Mouse (Mus musculus) hindbrain, embryonic 15.5 days (tissue): ENCODE results near the gene Rab15. TPM values are rescaled to one million over a fixed set of nuclear protein-coding genes. Genes with fewer than 3 reads are reported as not detected.
"Not testable (repeated sequence)": the region's sequence is repeated elsewhere in the genome, so short reads cannot be mapped to it uniquely, and the experiment has no call there.

Source experiments
- ATAC-seq: fragments of 200-750 bp; cut with Nextera tagmentation; 2 replicates; pipeline ENCODE4 v1.8.0; 2017; ENCODE audit warnings: low read depth, moderate number of reproducible peaks, moderate TSS enrichment; ENCODE audit not compliant: low FRiP score
- H3K27ac ChIP-seq: fragments of 300-500 bp; sonication (generic); replicated peaks from 2 replicates; pipeline ENCODE4 v1.5.1; 2015; ENCODE audit warnings: mild to moderate bottlenecking, inconsistent platforms
- H3K27me3 ChIP-seq: fragments of 300-500 bp; sonication (generic); 2 replicates; pipeline ENCODE4 v1.6.1; 2015; ENCODE audit warnings: control low read depth, inconsistent platforms
- H3K36me3 ChIP-seq: fragments of 300-500 bp; sonication (generic); 2 replicates; pipeline ENCODE4 v1.6.1; 2015; ENCODE audit warnings: control low read depth, inconsistent platforms
- H3K4me1 ChIP-seq: fragments of 300-500 bp; sonication (generic); replicated peaks from 2 replicates; pipeline ENCODE4 v1.6.1; 2015; ENCODE audit warnings: control low read depth, inconsistent platforms
- H3K4me2 ChIP-seq: fragments of 300-500 bp; sonication (generic); 2 replicates; pipeline ENCODE4 v1.6.1; 2015; ENCODE audit warnings: moderate library complexity, mild to moderate bottlenecking, inconsistent platforms
- H3K4me3 ChIP-seq: fragments of 300-500 bp; sonication (generic); 2 replicates; pipeline ENCODE4 v1.5.1; 2015; ENCODE audit warnings: mild to moderate bottlenecking, inconsistent platforms
- H3K9ac ChIP-seq: fragments of 300-500 bp; sonication (generic); 2 replicates; pipeline ENCODE4 v1.6.1; 2015; ENCODE audit warnings: inconsistent platforms
- H3K9me3 ChIP-seq: fragments of 300-500 bp; sonication (generic); 2 replicates; pipeline ENCODE4 v1.6.1; 2016; ENCODE audit warnings: control low read depth, inconsistent platforms
- whole genome bisulfite sequencing: fragments of 180-500 bp; shearing (Covaris S2); methylation state at CpG from one replicate; pipeline ENCODE4 v1.1.7; 2015; 5-methylcytosine and 5-hydroxymethylcytosine counted together
- polyA plus RNA-seq: library from polyadenylated mRNA; unstranded; fragments of >200 nt; fragmentation: Nextera tagmentation; extraction: Ambion mirVana; gene quantifications from 2 replicates; pipeline ENCODE4 v1.2.1, GENCODE M21; 2015

Rab15 gene
- polyA plus RNA-seq, 1 experiment from 2014 or later, result 51.8 TPM

DNA sequence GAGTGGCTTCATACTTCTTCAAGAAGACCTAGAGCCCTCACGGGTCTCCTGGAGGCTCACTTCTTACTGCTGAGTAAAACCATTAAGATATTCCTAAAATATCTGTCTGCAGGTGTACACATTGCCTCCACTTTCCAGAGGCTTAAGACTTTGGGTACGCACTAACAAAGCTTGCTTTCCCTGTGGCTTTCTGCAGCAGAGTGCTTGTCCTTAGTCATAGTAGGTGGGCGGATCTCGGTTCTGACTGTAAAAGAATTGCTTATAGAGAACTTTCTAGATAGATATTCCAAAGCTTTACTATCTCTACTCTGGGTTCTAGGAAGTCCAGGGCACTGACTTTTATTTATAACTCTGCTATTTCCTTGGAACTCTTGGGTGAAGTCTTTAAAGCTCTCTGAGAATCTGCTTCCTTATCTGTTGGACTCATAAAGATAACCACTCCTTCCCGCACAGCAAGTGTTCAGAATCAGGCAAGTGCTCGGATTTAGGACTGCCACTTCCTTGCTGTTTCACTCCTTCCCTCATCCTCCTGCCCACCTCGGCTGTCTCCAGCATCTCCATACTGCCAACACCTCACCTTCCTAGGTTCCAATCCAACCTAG is 25.7 kb downstream of the Rab15 start:
- no peak for ATAC-seq
- Histone ChIP-seq H3K4me1 (no peaks in the 10 kb centered on the region), H3K27ac (no peak overlapping the region), H3K9ac (no peak overlapping the region), H3K27me3 (no peaks in the 10 kb centered on the region), H3K36me3 (peaks cover 13% of the 10 kb centered on the region; the same call in 1 of the 2 replicates), H3K4me3 (no peak overlapping the region), H3K4me2 (no peak overlapping the region), H3K9me3 (no peaks in the 10 kb centered on the region)
- 92% methylated on average over 7 of the region's 7 CpGs for WGBS

DNA sequence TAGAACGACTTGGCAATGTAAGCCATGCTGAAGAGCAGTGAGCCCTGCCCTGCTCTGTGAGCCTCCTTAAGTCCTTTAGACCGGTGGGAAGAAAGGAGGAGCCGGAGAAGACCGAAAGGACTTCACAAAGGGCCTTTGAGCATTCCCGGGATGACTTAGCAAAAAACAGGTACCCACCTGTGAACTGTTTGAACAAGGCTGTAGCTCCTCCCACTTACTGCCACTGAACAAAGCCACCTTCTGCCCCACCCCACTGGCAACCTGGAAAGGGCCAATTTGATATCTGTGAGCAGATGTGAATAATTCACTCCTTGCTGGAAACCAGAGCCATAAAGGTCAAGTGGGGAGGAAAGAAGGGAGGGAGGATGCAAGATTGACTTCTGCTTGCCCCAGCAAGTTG is 27.4 kb downstream of the Rab15 start, which contains the start of gene Gpx2:
Gene Gpx2 (minus strand): TSS at position 205 of the 400 bp plus-strand sequence.
- H3K4me2 ChIP-seq, result no peak within 1 kb of the TSS
- whole genome bisulfite sequencing, result 79% methylated on average over 5 of the region's 5 CpGs

DNA sequence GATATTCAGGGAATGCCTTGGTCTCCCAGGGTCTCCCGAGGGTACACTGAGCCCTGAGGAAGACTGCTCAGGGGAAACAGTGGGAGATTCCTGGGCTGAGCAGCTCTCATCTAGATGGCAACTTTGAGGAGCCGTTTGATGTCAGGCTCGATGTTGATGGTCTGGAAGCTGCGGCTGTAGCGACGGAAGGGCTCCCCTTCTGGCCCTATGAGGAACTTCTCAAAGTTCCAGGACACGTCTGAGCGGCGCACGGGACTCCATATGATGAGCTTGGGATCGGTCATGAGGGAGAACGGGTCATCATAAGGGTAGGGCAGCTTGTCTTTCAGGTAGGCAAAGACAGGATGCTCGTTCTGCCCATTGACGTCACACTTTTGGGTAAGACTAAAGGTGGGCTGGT is 30.2 kb downstream of the Rab15 start:
- not testable (repeated sequence) for H3K9me3 ChIP-seq, H3K36me3 ChIP-seq, H3K27me3 ChIP-seq, H3K4me3 ChIP-seq, ATAC-seq, H3K4me2 ChIP-seq, H3K27ac ChIP-seq, H3K4me1 ChIP-seq, H3K9ac ChIP-seq
- 51% methylated on average over 14 of the region's 14 CpGs for whole genome bisulfite sequencing

More for the DNA sequence above, 27.4 kb downstream of the Rab15 start, which contains the start of gene Gpx2:
- ATAC-seq, result no peak
- no peak within 1 kb of the TSS for H3K9ac ChIP-seq
- H3K4me1 ChIP-seq, result 0 out of 2 replicates have a peak, but pooled peaks cover 4% of the 10 kb centered on the region
- no peaks in the 10 kb centered on the region for H3K9me3 ChIP-seq
- H3K27me3 ChIP-seq, result no peaks in the 10 kb centered on the region
- H3K27ac ChIP-seq, result no peak within 1 kb of the TSS
- no peak within 1 kb of the TSS for H3K4me3 ChIP-seq
- H3K36me3 ChIP-seq, result peaks cover 13% of the 10 kb centered on the region; the same call in 1 of the 2 replicates

DNA sequence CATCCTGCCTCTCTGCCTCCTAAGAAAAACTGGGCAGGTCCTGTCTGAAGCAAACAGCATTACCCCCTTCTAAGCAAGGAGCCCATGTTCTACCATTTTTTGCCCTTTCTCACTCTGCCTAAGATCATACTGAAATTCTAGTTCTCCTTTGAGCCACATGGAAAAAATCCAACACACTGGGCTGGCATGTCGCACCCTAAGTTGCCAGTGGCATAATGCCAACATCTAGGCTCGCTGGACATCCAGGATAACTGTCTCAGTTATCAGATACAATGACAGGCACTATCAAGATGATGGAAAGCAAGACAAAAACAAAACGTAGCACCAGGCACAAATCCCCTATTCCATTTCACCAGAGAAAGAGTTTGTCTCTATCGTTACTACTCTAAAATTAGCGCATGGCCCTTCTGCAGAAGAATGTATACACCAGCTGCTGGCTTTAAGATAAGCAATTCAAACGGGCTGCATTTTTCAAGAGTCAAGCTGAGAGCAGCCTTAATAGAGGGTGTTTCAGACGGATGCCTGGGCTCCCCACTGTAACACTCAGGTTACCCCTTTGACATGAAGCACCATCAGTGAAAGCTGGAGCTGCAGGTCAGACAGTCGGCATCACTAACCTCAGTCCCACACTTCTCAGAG is 32.1 kb downstream of the Rab15 start:
- Histone ChIP-seq H3K27ac (no peak overlapping the region), H3K9ac (no peak overlapping the region), H3K4me3 (no peak overlapping the region), H3K4me2 (no peak overlapping the region), H3K36me3 (no peaks in the 10 kb centered on the region), H3K27me3 (no peaks in the 10 kb centered on the region), H3K4me1 (0 out of 2 replicates have a peak, but pooled peaks cover 4% of the 10 kb centered on the region), H3K9me3 (no peaks in the 10 kb centered on the region)
- 49% methylated on average over 8 of the region's 8 CpGs for WGBS
- no peak for ATAC-seq

DNA sequence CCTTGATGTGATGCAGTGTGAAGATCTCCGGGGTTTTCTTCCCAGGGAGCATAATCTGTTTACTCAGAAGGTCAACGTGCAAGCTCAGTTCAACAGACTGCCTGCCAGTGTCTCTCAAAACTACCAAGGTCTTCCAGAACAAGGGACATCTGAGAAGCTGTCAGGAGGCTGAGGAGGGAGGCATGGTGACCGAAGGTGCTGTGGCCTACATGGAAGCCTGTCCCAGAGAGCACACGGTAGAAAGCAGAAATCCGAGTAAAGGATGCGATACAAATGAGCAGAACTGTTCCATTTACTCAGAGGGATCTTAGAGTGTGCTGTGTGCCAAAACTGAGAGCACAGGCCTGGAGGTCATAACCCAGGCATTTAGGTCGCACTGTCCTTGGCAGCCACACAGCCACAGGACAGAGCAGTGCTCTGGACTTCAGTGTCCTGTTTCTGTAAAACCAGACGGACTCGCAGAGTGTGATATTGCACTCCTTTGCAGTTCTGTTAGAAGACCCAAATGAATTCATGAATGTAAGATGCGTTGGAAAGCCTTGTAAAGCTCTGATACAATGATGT is 38.6 kb downstream of the Rab15 start:
- no peak overlapping the region for H3K4me3 ChIP-seq
- WGBS, result 69% methylated on average over 10 of the region's 10 CpGs
- no peaks in the 10 kb centered on the region for H3K36me3 ChIP-seq
- ATAC-seq, result no peak
- H3K27me3 ChIP-seq, result no peaks in the 10 kb centered on the region
- no peak overlapping the region for H3K4me2 ChIP-seq
- no peaks in the 10 kb centered on the region for H3K4me1 ChIP-seq
- H3K9ac ChIP-seq, result no peak overlapping the region
- H3K27ac ChIP-seq, result no peak overlapping the region
- no peaks in the 10 kb centered on the region for H3K9me3 ChIP-seq

DNA sequence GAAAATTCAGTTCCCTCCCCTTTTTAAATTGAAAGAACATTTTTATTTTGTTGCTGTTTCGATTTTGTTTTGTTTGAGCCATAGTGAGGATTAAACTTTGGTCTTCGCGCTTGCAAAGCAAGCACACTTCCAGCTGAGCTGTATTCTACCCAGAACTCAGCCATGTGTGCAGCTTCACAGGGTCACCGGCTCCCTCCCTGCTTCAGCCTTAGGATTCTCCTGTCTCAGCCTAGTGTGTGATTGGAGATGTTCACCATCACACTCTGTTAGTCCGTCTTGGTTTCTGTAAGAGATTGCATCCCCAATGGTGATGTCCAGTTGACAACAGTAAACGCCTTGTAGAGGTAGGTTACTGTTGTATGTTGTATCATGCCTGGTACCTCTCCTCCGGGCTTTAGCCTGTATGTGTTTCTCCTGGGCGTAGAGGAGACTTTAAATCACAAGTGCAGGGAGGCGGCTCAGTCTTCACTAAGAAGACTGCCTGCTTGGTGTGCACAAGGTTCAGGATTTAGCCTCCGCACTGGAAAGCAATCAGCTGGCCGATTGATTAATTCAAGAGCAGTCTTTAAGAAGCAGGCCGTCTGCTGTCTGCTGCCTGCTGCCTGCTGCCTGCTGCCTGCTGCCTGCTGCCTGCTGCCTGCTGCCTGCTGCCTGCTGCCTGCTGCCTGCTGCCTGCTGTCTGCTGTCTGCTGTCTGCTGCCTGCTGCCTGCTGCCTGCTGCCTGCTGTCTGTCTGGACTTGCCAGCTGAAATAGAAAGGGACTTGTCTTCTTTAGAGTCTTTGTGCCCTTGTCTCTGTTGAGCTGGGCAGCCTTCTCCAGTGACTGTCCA is 41.9 kb downstream of the Rab15 start:
- H3K27me3 ChIP-seq, result no peaks in the 10 kb centered on the region
- H3K9ac ChIP-seq, result no peak overlapping the region
- no peak overlapping the region for H3K4me3 ChIP-seq
- 65% methylated on average over 12 of the region's 12 CpGs for WGBS
- no peaks in the 10 kb centered on the region for H3K36me3 ChIP-seq
- H3K27ac ChIP-seq, result peak overlapping the region; percentile 39
- H3K9me3 ChIP-seq, result no peaks in the 10 kb centered on the region
- H3K4me1 ChIP-seq, result no peaks in the 10 kb centered on the region
- no peak for ATAC-seq
- no peak overlapping the region for H3K4me2 ChIP-seq

DNA sequence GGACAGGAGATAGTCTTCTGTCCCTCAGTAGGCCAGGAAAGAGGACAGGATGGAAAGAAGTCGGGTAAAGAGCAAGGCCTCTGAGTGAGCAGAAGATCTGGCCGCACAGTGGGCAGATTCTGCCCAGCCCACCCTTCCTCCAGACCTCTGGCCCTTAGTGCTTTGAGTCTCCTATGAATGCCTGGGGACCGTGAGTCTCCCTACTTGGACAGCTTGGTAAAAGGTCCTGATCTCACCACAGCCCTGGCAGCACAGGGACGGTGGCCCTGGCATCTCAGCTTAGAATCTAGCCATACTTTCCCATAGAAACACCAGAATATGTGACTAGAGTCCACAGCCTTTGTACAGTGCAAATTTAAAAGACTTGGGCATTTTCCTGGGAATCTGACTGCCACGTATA is 42.8 kb downstream of the Rab15 start:
- Histone ChIP-seq H3K9me3 (no peaks in the 10 kb centered on the region), H3K4me3 (no peak overlapping the region), H3K4me1 (no peaks in the 10 kb centered on the region), H3K27me3 (no peaks in the 10 kb centered on the region), H3K9ac (no peak overlapping the region), H3K4me2 (no peak overlapping the region), H3K36me3 (no peaks in the 10 kb centered on the region), H3K27ac (no peak overlapping the region)
- no peak for ATAC-seq
- 73% methylated on average over 5 of the region's 5 CpGs for WGBS

DNA sequence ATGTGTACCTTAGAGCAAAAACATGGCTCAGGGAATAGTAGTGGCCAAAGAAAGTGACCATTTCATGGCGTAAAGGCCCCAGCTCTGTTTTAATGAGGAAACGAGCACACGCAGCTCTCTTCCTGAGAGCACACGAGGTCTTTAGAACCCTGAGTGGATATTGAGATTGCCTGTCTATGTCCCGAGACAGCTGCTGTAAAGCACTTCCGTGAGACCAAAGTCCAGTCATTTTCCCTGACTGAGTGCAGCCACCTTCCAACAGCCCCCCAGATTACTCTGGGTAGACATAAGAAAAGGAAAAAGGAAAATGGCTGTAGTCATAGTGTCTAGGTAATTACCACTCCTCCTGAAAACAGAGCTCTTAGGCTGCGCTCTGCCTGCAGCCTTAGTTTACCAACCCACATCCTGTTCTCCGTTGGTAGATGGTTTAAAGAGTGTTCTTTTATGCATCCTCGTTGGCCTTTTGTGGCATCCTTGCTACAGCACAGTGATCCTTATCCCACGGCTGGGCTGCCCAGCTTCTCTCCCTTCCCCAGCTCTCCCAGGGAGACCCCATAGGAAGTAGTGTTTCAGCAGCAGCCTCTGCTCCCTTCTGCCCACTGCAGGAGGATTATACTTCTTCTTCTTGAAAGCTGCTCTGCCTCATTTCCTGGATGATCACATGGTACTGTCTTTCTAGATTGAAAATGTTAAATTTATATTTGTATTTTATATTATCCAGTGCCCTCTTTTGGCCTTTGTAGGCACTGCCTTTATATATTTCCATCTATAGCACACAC is 44.2 kb downstream of the Rab15 start:
- no peak overlapping the region for H3K4me2 ChIP-seq
- 85% methylated on average over 10 of the region's 10 CpGs for WGBS
- no peak for ATAC-seq
- H3K9me3 ChIP-seq, result no peaks in the 10 kb centered on the region
- H3K9ac ChIP-seq, result no peak overlapping the region
- no peaks in the 10 kb centered on the region for H3K27me3 ChIP-seq
- H3K36me3 ChIP-seq, result no peaks in the 10 kb centered on the region
- H3K4me3 ChIP-seq, result no peak overlapping the region
- no peaks in the 10 kb centered on the region for H3K4me1 ChIP-seq
- no peak overlapping the region for H3K27ac ChIP-seq

DNA sequence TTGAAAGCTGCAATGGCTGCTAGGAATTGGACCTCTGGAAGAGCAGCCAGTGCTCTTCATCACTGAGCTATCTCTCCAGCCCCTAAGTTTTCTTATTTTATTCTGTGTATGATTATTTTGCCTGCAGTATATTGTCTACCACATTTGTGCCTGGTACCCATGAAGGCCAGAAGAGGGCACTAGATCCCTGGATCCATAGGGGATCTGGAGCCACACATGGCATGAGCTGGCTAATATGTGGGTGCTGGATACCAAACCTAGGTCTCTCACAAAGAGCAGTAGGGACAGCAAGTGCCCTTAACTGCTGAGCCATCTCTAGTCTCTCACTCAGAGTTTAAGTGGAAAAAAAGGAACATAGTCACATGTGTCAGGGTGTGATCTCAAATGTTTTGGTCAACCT is 44.9 kb downstream of the Rab15 start:
- Histone ChIP-seq H3K9me3 (no peaks in the 10 kb centered on the region), H3K9ac (no peak overlapping the region), H3K27ac (no peak overlapping the region), H3K4me3 (no peak overlapping the region), H3K4me1 (no peaks in the 10 kb centered on the region), H3K27me3 (no peaks in the 10 kb centered on the region), H3K36me3 (no peaks in the 10 kb centered on the region), H3K4me2 (no peak overlapping the region)
- no peak for ATAC-seq

DNA sequence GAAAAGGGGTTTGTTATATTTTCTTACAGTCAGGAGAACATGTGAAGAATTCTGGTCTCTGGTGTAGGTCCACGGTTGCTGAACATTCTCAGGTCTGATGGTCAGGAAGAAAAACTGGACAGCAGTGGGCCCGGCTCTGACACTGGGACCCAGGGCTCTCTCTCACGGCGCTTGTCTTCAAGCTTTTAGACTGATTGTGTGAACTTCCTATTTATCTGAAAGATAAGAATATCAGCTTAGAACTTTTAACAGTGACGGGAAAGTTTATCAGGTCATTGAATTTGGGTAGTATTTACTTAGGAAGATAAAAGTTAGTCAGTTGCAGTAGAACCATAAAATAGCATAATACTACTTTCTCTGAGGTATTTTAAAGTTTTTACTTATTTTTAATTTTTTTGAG is 45.8 kb downstream of the Rab15 start:
- Histone ChIP-seq H3K9me3 (no peaks in the 10 kb centered on the region), H3K9ac (no peak overlapping the region), H3K27ac (no peak overlapping the region), H3K36me3 (no peaks in the 10 kb centered on the region), H3K4me1 (no peaks in the 10 kb centered on the region), H3K27me3 (no peaks in the 10 kb centered on the region), H3K4me2 (no peak overlapping the region), H3K4me3 (no peak overlapping the region)
- ATAC-seq, result no peak
- 94% methylated on average over 5 of the region's 5 CpGs for WGBS

DNA sequence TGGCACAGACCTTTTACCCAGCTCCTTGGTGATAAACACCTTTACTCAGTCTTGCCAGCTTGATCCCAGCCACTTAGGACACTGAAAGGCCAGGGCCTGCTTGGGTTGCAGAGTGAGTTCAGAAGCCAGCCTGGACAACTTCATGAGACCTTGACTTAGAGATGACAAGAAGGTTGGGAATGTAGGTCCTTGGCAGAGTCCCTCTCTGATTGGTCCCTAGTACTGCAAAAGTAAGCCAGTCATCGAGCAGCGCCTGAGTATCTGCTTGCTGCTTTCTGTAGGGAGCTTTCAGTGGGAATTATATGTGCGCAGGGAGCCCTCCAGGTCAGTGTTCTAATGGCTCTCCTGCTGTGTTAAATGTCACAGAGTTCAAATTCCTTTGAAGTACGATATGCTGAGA is 47.6 kb downstream of the Rab15 start:
- H3K4me1 ChIP-seq, result no peaks in the 10 kb centered on the region
- H3K36me3 ChIP-seq, result no peaks in the 10 kb centered on the region
- H3K9ac ChIP-seq, result no peak overlapping the region
- H3K9me3 ChIP-seq, result no peaks in the 10 kb centered on the region
- H3K4me3 ChIP-seq, result no peak overlapping the region
- no peak overlapping the region for H3K27ac ChIP-seq
- no peak overlapping the region for H3K4me2 ChIP-seq
- WGBS, result 63% methylated on average over 4 of the region's 4 CpGs
- no peaks in the 10 kb centered on the region for H3K27me3 ChIP-seq
- no peak for ATAC-seq
